Mouse (Mus musculus) midbrain, embryonic 16.5 days (tissue): ENCODE results near the gene Tmbim1. TPM values are rescaled to one million over a fixed set of nuclear protein-coding genes. Genes with fewer than 3 reads are reported as not detected.
"Not testable (repeated sequence)": the region's sequence is repeated elsewhere in the genome, so short reads cannot be mapped to it uniquely, and the experiment has no call there.

ENCODE experiments used
- ATAC-seq: fragments of 200-750 bp; cut with Nextera tagmentation; 2 replicates; pipeline ENCODE4 v1.8.0; 2017; ENCODE audit warnings: moderate TSS enrichment
- H3K27ac ChIP-seq: fragments of 300-500 bp; sonication (generic); 2 replicates; pipeline ENCODE4 v1.5.1; 2014; ENCODE audit warnings: mild to moderate bottlenecking, low read length, mixed read lengths
- H3K27me3 ChIP-seq: fragments of 300-500 bp; sonication (generic); 2 replicates; pipeline ENCODE4 v1.6.1; 2014; ENCODE audit warnings: low read depth, low read length, mixed read lengths; ENCODE audit not compliant: control insufficient read depth, insufficient read depth
- H3K36me3 ChIP-seq: fragments of 300-500 bp; sonication (generic); 2 replicates; pipeline ENCODE4 v1.6.1; 2014; ENCODE audit warnings: mild to moderate bottlenecking, low read length, moderate library complexity, mixed read lengths; ENCODE audit not compliant: control insufficient read depth, insufficient read depth
- H3K4me1 ChIP-seq: fragments of 300-500 bp; sonication (generic); 2 replicates; pipeline ENCODE4 v1.6.1; 2014; ENCODE audit warnings: mild to moderate bottlenecking, low read length, mixed read lengths; ENCODE audit not compliant: control insufficient read depth, insufficient read depth
- H3K4me2 ChIP-seq: fragments of 300-500 bp; sonication (generic); 2 replicates; pipeline ENCODE4 v1.6.1; 2014; ENCODE audit warnings: mild to moderate bottlenecking, low read length, mixed read lengths
- H3K4me3 ChIP-seq: fragments of 300-500 bp; sonication (generic); 2 replicates; pipeline ENCODE4 v1.5.1; 2014; ENCODE audit warnings: low read depth, mild to moderate bottlenecking, low read length, moderate library complexity, mixed read lengths
- H3K9ac ChIP-seq: fragments of 300-500 bp; sonication (generic); 2 replicates; pipeline ENCODE4 v1.6.1; 2014; ENCODE audit warnings: low read depth, low read length, mixed read lengths
- H3K9me3 ChIP-seq: fragments of 300-500 bp; sonication (generic); replicated peaks from 2 replicates; pipeline ENCODE4 v1.6.1; 2014; ENCODE audit warnings: mild to moderate bottlenecking, low read length, mixed read lengths; ENCODE audit not compliant: control insufficient read depth, poor library complexity, severe bottlenecking
- WGBS: fragments of 180-500 bp; shearing (Covaris S2); extraction: QIAGEN DNeasy Blood & Tissue Kit; methylation state at CpG from one replicate; pipeline ENCODE4 v1.1.7; 2014; 5-methylcytosine and 5-hydroxymethylcytosine counted together
- polyA plus RNA-seq: library from polyadenylated mRNA; unstranded; fragments of >200 nt; fragmentation: Nextera tagmentation; extraction: Ambion mirVana; gene quantifications from 2 replicates; pipeline ENCODE4 v1.2.1, GENCODE M21; 2015

The Tmbim1 gene
- polyA plus RNA-seq, 1 experiment from 2014 or later = 8.4 TPM

- Histone ChIP-seq H3K36me3 (no peaks in the 10 kb centered on the region), H3K4me1 (peaks cover 15% of the 10 kb centered on the region), H3K9me3 (no peaks in the 10 kb centered on the region), H3K9ac (peak overlapping the region; percentile 72), H3K4me3 (peak overlapping the region; percentile 54), H3K27ac (peak overlapping the region; percentile 78), H3K4me2 (peak overlapping the region; percentile 70), H3K27me3 (no peaks in the 10 kb centered on the region)
- peak; percentile 18 for ATAC-seq
- WGBS = 4% methylated on average over 9 of the region's 9 CpGs
Observed at GRCm38 (mm10) chr1:74332930-74333329, 27.5 kb upstream of the Tmbim1 start.

DNA sequence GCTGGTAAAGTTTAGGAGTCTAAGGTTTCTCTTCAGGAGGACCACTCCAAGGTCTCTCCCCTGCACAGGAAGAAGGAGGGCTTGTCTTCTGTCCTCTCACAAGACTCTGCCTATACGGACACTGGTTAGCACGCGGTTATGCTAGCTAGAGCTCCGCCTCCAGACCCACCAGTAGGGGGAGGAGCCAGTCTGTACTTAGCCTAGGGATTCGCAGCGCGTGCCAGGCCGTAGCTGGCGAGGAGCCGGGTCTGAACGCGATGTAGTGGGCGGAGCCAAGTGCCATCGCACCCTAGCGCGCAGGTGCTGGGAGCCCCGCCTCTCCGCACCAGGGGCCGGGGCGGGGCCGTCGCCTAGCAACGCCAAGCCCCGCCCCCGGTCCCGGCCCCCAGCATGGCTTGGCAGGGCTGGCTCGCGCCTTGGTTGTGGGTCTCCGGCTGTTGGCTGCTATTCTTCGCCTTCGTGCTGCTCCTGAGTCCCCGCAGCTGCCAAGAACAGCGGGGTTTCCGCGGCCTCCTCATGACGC is 26.9 kb upstream of the Tmbim1 start:
- Histone ChIP-seq H3K27ac (peak overlapping the region; percentile 78), H3K4me3 (peak overlapping the region; percentile 54), H3K9me3 (no peaks in the 10 kb centered on the region), H3K36me3 (no peaks in the 10 kb centered on the region), H3K9ac (peak overlapping the region; percentile 72), H3K4me2 (peak overlapping the region; percentile 70), H3K27me3 (no peaks in the 10 kb centered on the region), H3K4me1 (peaks cover 15% of the 10 kb centered on the region)
- ATAC-seq = peak; percentile 95
- WGBS = 0% methylated on average over 26 of the region's 36 CpGs

DNA sequence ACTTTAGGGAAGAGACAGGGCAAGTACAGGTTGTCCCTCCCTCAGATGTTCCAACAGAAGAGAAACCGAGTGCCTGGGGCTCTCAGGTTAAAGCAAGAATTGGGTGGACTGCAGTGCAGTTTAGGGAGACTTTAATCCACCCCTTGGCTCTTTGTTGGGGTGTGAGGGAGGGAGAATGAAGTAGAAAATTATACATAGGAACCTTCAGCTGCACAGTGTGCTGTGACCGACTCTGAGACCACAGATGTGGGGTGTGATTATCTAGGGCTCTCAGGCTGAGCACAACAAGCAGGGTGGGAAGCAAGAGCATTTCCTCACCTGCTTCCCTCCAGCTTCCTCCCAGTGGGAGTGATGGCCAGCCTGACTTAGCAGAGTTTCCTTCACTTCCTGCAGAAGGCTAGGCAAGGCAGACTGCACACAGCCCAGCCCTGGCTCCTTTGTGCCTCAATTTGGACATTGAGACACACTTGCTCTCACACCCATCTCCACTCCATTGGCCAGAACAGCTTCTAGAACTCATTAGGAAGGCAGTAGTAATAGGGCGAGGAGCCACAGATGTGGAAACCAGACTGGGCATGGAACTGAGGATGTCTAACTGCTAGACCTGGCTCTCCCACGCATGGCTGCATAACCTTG is 25.7 kb upstream of the Tmbim1 start:
- Histone ChIP-seq H3K27ac (no peak overlapping the region), H3K36me3 (no peaks in the 10 kb centered on the region), H3K27me3 (no peaks in the 10 kb centered on the region), H3K4me3 (no peak overlapping the region), H3K9ac (no peak overlapping the region), H3K4me2 (no peak overlapping the region), H3K4me1 (peaks cover 15% of the 10 kb centered on the region), H3K9me3 (no peaks in the 10 kb centered on the region)
- no peak for ATAC-seq
- 70% methylated on average over 4 of the region's 4 CpGs for WGBS

- Histone ChIP-seq H3K36me3 (no peaks in the 10 kb centered on the region), H3K4me2 (no peak overlapping the region), H3K4me1 (peaks cover 15% of the 10 kb centered on the region), H3K9ac (no peak overlapping the region), H3K4me3 (no peak overlapping the region), H3K27me3 (no peaks in the 10 kb centered on the region), H3K27ac (0 out of 2 replicates have a peak overlapping the region, but pooled peaks have one; percentile 10), H3K9me3 (no peaks in the 10 kb centered on the region)
- 79% methylated on average over 7 of the region's 7 CpGs for WGBS
- no peak for ATAC-seq
Observed at GRCm38 (mm10) chr1:74329899-74330431, 24.5 kb upstream of the Tmbim1 start.

DNA sequence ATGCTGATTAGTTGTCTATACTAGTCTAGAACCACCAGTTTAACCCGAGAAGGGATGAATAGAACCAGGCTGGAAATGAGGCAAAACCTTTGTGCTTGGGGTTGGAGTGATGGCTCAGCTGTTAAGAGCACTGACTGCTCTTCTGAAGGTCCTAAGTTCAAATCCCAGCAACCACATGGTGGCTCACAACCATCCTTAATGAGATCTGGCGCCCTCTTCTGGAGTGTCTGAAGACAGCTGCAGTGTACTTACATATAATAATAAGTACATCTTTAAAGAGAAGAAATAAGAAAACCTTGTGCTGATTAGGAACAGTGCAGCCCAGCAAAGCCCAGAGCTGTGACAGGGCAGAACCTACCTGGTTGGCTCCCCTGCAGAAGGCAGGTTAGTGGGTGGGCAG is 21.5 kb upstream of the Tmbim1 start:
- not testable (repeated sequence) for H3K4me2 ChIP-seq, H3K4me3 ChIP-seq, H3K36me3 ChIP-seq, H3K4me1 ChIP-seq, ATAC-seq, H3K27me3 ChIP-seq, H3K27ac ChIP-seq, H3K9me3 ChIP-seq, H3K9ac ChIP-seq
- 78% methylated on average over 2 of the region's 2 CpGs for WGBS

- Histone ChIP-seq H3K4me3 (no peak overlapping the region), H3K4me1 (no peaks in the 10 kb centered on the region), H3K27ac (no peak overlapping the region), H3K36me3 (no peaks in the 10 kb centered on the region), H3K27me3 (no peaks in the 10 kb centered on the region), H3K9me3 (no peaks in the 10 kb centered on the region), H3K4me2 (no peak overlapping the region), H3K9ac (no peak overlapping the region)
- no peak for ATAC-seq
- WGBS = 92% methylated on average over 3 of the region's 3 CpGs
Observed at GRCm38 (mm10) chr1:74321396-74321795, 16.0 kb upstream of the Tmbim1 start.

GRCm38 (mm10) chr1:74318711-74319110 is 13.3 kb upstream of the Tmbim1 start:
- Histone ChIP-seq H3K27ac (no peak overlapping the region), H3K4me2 (no peak overlapping the region), H3K27me3 (no peaks in the 10 kb centered on the region), H3K9ac (no peak overlapping the region), H3K36me3 (no peaks in the 10 kb centered on the region), H3K4me3 (no peak overlapping the region), H3K4me1 (no peaks in the 10 kb centered on the region), H3K9me3 (no peaks in the 10 kb centered on the region)
- WGBS = 88% methylated on average over 3 of the region's 3 CpGs
- no peak for ATAC-seq

DNA sequence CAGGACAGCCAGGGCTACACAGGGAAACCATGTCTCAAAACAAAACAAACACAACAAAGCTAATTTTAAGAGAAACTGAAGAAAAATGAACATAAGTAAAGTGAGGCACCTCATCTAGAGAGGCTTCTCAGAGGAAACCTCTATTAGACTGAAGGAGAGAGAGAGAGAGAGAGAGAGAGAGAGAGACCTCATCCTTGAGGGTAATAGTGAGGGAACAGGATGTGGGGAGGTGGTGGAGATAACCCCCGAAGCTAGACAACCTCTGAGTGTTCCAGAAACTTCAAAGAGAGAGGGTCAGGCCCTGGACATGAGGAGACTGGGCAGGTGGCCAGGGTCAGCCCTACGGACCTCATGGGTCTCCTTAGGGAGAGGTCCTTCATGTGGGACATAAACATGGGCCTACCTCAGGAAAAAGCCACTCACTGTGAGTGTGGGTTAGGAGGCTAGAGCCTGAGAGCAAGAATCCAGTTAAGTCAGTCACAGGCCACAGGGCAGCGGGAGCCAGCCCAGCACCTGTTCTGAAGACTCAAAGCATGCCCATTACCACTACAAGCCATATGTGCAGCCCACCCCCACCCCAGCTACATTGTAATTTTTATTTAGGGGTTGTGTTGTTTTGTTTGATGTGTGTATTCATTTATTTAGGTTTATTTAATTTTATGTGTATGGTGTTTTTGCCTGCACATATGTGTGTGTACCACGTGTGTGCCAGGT is 10.8 kb upstream of the Tmbim1 start:
- WGBS = 85% methylated on average over 4 of the region's 4 CpGs
- no peaks in the 10 kb centered on the region for H3K27me3 ChIP-seq

GRCm38 (mm10) chr1:74314796-74315195 is 9.4 kb upstream of the Tmbim1 start:
- Histone ChIP-seq H3K4me1 (no peaks in the 10 kb centered on the region), H3K36me3 (no peaks in the 10 kb centered on the region), H3K27me3 (no peaks in the 10 kb centered on the region), H3K9ac (no peak overlapping the region), H3K9me3 (no peaks in the 10 kb centered on the region), H3K4me2 (no peak overlapping the region), H3K4me3 (no peak overlapping the region), H3K27ac (no peak overlapping the region)
- 89% methylated on average over 3 of the region's 3 CpGs for WGBS
- no peak for ATAC-seq

More for the DNA sequence above, 10.8 kb upstream of the Tmbim1 start:
- Histone ChIP-seq H3K9ac (no peak overlapping the region), H3K4me1 (no peaks in the 10 kb centered on the region), H3K9me3 (no peaks in the 10 kb centered on the region), H3K36me3 (no peaks in the 10 kb centered on the region), H3K4me2 (no peak overlapping the region), H3K4me3 (no peak overlapping the region), H3K27ac (no peak overlapping the region)
- ATAC-seq = no peak
